In the genomic region with DNA sequence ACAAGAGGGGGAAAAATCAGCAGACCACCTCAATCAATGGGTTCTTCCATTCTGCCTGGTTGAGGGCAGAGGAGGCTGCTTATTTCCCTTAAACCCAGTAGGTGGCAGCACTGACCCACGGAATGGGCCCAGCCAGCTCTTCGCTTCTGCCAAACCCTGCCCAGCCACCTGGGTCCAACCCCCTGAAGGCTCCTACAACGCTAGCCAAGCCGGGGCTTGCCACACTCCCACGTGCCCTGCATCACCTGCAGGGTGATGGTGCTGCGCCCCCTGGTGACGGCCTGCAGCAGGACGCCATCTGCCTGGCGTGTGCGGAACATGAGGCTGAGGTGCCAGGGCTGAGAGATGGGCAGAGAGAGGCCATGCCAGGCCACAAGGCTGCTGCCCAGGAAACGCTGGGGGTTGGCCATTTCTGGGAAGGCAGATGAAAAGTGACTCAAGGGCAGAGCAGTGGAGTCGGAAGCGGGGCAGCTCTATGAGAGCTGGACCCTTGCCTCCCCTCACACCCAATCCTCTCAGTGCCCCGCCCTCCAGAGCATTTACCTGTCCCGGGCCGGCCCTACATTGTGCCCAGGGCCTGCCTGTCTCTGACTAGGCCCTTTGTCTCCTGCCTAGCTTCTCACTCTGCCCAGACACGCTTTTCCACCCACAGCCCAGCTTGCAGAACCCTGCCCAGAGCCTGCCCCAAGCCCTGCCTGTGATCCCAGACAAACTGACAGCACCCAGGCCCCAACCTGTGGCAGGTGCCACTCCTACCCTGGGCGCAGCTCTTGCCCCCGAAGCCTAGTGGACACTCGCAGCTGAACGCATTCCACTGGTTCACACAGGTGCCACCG, we compare ENCODE assay signal across 9 mouse cellular contexts. TPM values are rescaled to one million over a fixed set of nuclear protein-coding genes. Genes with fewer than 3 reads are reported as not detected.
DNase-seq lines count a peak whose midpoint lies in the region; ATAC-seq and TF ChIP-seq lines count a peak whose summit lies in the region.
"Had no signal": no experiment of that assay in that cellular context is flagged by ENCODE, and none has a peak within 500 bp of the region (broad histone marks: within the 10 kb centered on the region; RNA-seq: fewer than 3 reads in every experiment).

No protein-coding gene starts in this region.

- H3K4me1 ChIP-seq in CH12.LX (ENCODE audit: control insufficient read depth in 1 of 2, insufficient read depth in 2 of 2) = peaks cover 2 to 17% of the 10 kb centered on the region in 2 experiments
- peaks cover 34% of the 10 kb centered on the region for H3K4me1 ChIP-seq in forebrain, embryonic 12.5 days
- no peaks in the 10 kb centered on the region for H3K4me1 ChIP-seq in heart, postnatal 0 days (ENCODE audit: control insufficient read depth, insufficient read depth)
- H3K4me1 ChIP-seq in liver, postnatal 0 days (ENCODE audit: insufficient read depth) = no peaks in the 10 kb centered on the region
- H3K4me1 ChIP-seq in neural tube, embryonic 14.5 days (ENCODE audit: control insufficient read depth, insufficient read depth, low read length) = peaks cover 16% of the 10 kb centered on the region; the same call in 1 of the 2 replicates
- H3K4me1 ChIP-seq in testis, adult 2 months (ENCODE audit: control insufficient read depth, insufficient read depth, low read length) = peaks cover 10% of the 10 kb centered on the region

- TF ChIP-seq POLR2A in CH12.LX (IDR thresholded peaks at IDR 0.05; ENCODE audit: low read depth, low read length) = no peak
- TF ChIP-seq POLR2A in testis, adult 2 months (IDR thresholded peaks at IDR 0.05; ENCODE audit: control insufficient read depth, low read depth, low read length) = no peak

- in situ Hi-C loops in CH12.LX (cut with MboI; ENCODE audit: low pct_ligation_motif_present, low pct_unique_long_range_greater_than_20kb, low sequenced_read_pairs) = loop anchor here (25.0 kb wide), 1 partner anchor 385 kb away; no protein-coding TSS in a partner anchor

- TF ChIP-seq EP300 in CH12.LX (IDR thresholded peaks at IDR 0.05; ENCODE audit: low read length) = no peak; the same call in 1 of the 2 replicates
- TF ChIP-seq EP300 in heart, postnatal 0 days (IDR thresholded peaks at IDR 0.05; ENCODE audit: low read depth) = no peak
- no peak for TF ChIP-seq EP300 in liver, postnatal 0 days (IDR thresholded peaks at IDR 0.05; ENCODE audit: low read depth)

- H3K36me3 ChIP-seq in CH12.LX (replicated peaks in 1 of 2; ENCODE audit: control insufficient read depth in 1 of 2, insufficient read depth in 1 of 2, low read length in 1 of 2) = no peaks in the 10 kb centered on the region
- peaks cover 88% of the 10 kb centered on the region for H3K36me3 ChIP-seq in forebrain, embryonic 12.5 days (replicated peaks)
- no peaks in the 10 kb centered on the region for H3K36me3 ChIP-seq in heart, postnatal 0 days (replicated peaks; ENCODE audit: control insufficient read depth, insufficient read depth, low read length)
- H3K36me3 ChIP-seq in liver, postnatal 0 days (replicated peaks; ENCODE audit: insufficient read depth, low read length) = no peaks in the 10 kb centered on the region
- peaks cover 62% of the 10 kb centered on the region for H3K36me3 ChIP-seq in neural tube, embryonic 14.5 days (ENCODE audit: control insufficient read depth, insufficient read depth, low read length)
- H3K36me3 ChIP-seq in testis, adult 2 months (ENCODE audit: control insufficient read depth, insufficient read depth, low read length) = no peaks in the 10 kb centered on the region

- H3K27me3 ChIP-seq in CH12.LX (replicated peaks) = peaks cover 90% of the 10 kb centered on the region
- no peaks in the 10 kb centered on the region for H3K27me3 ChIP-seq in forebrain, embryonic 12.5 days
- H3K27me3 ChIP-seq in heart, postnatal 0 days (ENCODE audit: control insufficient read depth, insufficient read depth, low read length) = no peaks in the 10 kb centered on the region
- H3K27me3 ChIP-seq in liver, postnatal 0 days (ENCODE audit: insufficient read depth, low read length) = no peaks in the 10 kb centered on the region
- no peaks in the 10 kb centered on the region for H3K27me3 ChIP-seq in neural tube, embryonic 14.5 days (ENCODE audit: control insufficient read depth, insufficient read depth, low read length)
- no peaks in the 10 kb centered on the region for H3K27me3 ChIP-seq in testis, adult 2 months (ENCODE audit: control insufficient read depth, insufficient read depth, low read length)

- H3K9ac ChIP-seq in CH12.LX (ENCODE audit: insufficient read depth, low read depth) = no peak overlapping the region
- no peak overlapping the region; the same call in 1 of the 2 replicates for H3K9ac ChIP-seq in forebrain, embryonic 12.5 days
- H3K9ac ChIP-seq in heart, postnatal 0 days (replicated peaks; ENCODE audit: low read depth, low read length) = no peak overlapping the region
- H3K9ac ChIP-seq in liver, postnatal 0 days (replicated peaks) = no peak overlapping the region
- peak overlapping the region; percentile 21; the same call in 1 of the 2 replicates for H3K9ac ChIP-seq in neural tube, embryonic 14.5 days (replicated peaks; ENCODE audit: low read depth, low read length)

- peak; percentile 41 to 96; a peak in 3 of 4 replicates for TF ChIP-seq CTCF in CH12.LX (conservative IDR thresholded peaks at IDR 0.05 in 1 of 2, IDR thresholded peaks at IDR 0.05 in 1 of 2; ENCODE audit: low read depth in 2 of 2, low read length in 2 of 2)
- peak; percentile 96 for TF ChIP-seq CTCF in heart, postnatal 0 days (IDR thresholded peaks at IDR 0.05; ENCODE audit: low read depth)
- TF ChIP-seq CTCF in liver, postnatal 0 days (IDR thresholded peaks at IDR 0.05; ENCODE audit: low read depth) = peak; percentile 98
- TF ChIP-seq CTCF in testis, adult 2 months (IDR thresholded peaks at IDR 0.05; ENCODE audit: control insufficient read depth, insufficient read depth, insufficient replicate concordance, low read depth, low read length) = peak; percentile 84

- ATAC-seq in forebrain, embryonic 12.5 days (ENCODE audit: low FRiP score) = peak; percentile 89
- ATAC-seq in heart, postnatal 0 days (ENCODE audit: insufficient read depth, low read depth) = peak; percentile 96
- ATAC-seq in liver, postnatal 0 days = peak; percentile 98
- peak; percentile 92 for ATAC-seq in neural tube, embryonic 14.5 days (ENCODE audit: low read depth)

- no peak overlapping the region for H3K27ac ChIP-seq in CH12.LX (ENCODE audit: insufficient read depth, low read depth)
- peak overlapping the region; percentile 15; the same call in 1 of the 2 replicates for H3K27ac ChIP-seq in forebrain, embryonic 12.5 days
- H3K27ac ChIP-seq in heart, postnatal 0 days (ENCODE audit: low read depth) = no peak overlapping the region
- no peak overlapping the region for H3K27ac ChIP-seq in liver, postnatal 0 days (ENCODE audit: low read depth)
- peak overlapping the region; percentile 44; the same call in 1 of the 2 replicates for H3K27ac ChIP-seq in neural tube, embryonic 14.5 days (ENCODE audit: low read depth, low read length)
- H3K27ac ChIP-seq in testis, adult 2 months (ENCODE audit: control insufficient read depth, insufficient read depth, low read depth, low read length) = no peak overlapping the region

- H3K9me3 ChIP-seq in CH12.LX (replicated peaks; ENCODE audit: low read length) = no peaks in the 10 kb centered on the region
- H3K9me3 ChIP-seq in forebrain, embryonic 12.5 days = no peaks in the 10 kb centered on the region
- H3K9me3 ChIP-seq in heart, postnatal 0 days (replicated peaks; ENCODE audit: control insufficient read depth, low read length) = no peaks in the 10 kb centered on the region
- H3K9me3 ChIP-seq in liver, postnatal 0 days (ENCODE audit: low read length) = no peaks in the 10 kb centered on the region
- no peaks in the 10 kb centered on the region for H3K9me3 ChIP-seq in neural tube, embryonic 14.5 days (ENCODE audit: control insufficient read depth, low read length)

- TF ChIP-seq RAD21 in CH12.LX (IDR thresholded peaks at IDR 0.05; ENCODE audit: low read depth, low read length) = peak; percentile 97

- no peaks in the 10 kb centered on the region for H3K79me2 ChIP-seq in CH12.LX (replicated peaks; ENCODE audit: control insufficient read depth, extremely low read depth, insufficient read depth, poor library complexity, severe bottlenecking)

- DNase-seq in CH12.LX (ENCODE audit: extremely low read depth) = peak; percentile 97
- peak; percentile 61 for DNase-seq in c-Kit-positive CD71-positive TER-119-positive erythroid progenitor cells, embryonic 14.5 days (ENCODE audit: low spot score)
- peak; percentile 94 for DNase-seq in heart, postnatal 0 days (ENCODE audit: low spot score)
- peak; percentile 96 for DNase-seq in kidney, postnatal 36 days
- peak; percentile 91 for DNase-seq in liver, postnatal 0 days

- no peak overlapping the region for H3K4me2 ChIP-seq in CH12.LX (ENCODE audit: insufficient read depth, low read depth, poor library complexity, severe bottlenecking)
- no peak overlapping the region for H3K4me2 ChIP-seq in forebrain, embryonic 12.5 days
- H3K4me2 ChIP-seq in heart, postnatal 0 days (ENCODE audit: low read depth, low read length) = no peak overlapping the region
- H3K4me2 ChIP-seq in liver, postnatal 0 days (ENCODE audit: low read depth, low read length) = 0 out of 2 replicates have a peak overlapping the region, but pooled peaks have one; percentile 2
- H3K4me2 ChIP-seq in neural tube, embryonic 14.5 days (ENCODE audit: low read depth, low read length) = no peak overlapping the region

- H3K4me3 ChIP-seq in CH12.LX (replicated peaks in 1 of 3; ENCODE audit: low read depth in 2 of 3, low read length in 2 of 3, poor library complexity in 1 of 3) = no peak overlapping the region
- H3K4me3 ChIP-seq in forebrain, embryonic 12.5 days (replicated peaks) = no peak overlapping the region
- no peak overlapping the region for H3K4me3 ChIP-seq in heart, postnatal 0 days (ENCODE audit: low read depth, low read length)
- H3K4me3 ChIP-seq in liver, postnatal 0 days (ENCODE audit: low read depth, low read length) = no peak overlapping the region
- no peak overlapping the region for H3K4me3 ChIP-seq in neural tube, embryonic 14.5 days (ENCODE audit: low read depth, low read length)
- no peak overlapping the region for H3K4me3 ChIP-seq in testis, adult 2 months (ENCODE audit: control insufficient read depth, low read depth, low read length)

- WGBS in forebrain, embryonic 12.5 days = 36% methylated on average over 22 of the region's 22 CpGs
- 35% methylated on average over 22 of the region's 22 CpGs for WGBS in heart, postnatal 0 days
- 37% methylated on average over 22 of the region's 22 CpGs for WGBS in liver, postnatal 0 days (ENCODE audit: insufficient replicate concordance)
- WGBS in neural tube, embryonic 14.5 days = 39% methylated on average over 22 of the region's 22 CpGs

- dilution Hi-C loops in CH12.LX (cut with MboI; ENCODE audit: extremely low pct_ligation_motif_present, extremely low pct_unique_long_range_greater_than_20kb, low sequenced_read_pairs) = no loop called here

RNA-seq across cellular contexts. Expression of gene Celsr2, which starts 13.4 kb away (rescaled TPM):
- total RNA-seq in CH12.LX (2012; rRNA removed) (not detected in 2 replicates), CH12.LX (2014; rRNA removed) (not detected in 2 replicates)
- polyA plus RNA-seq in CH12.LX (2012; ENCODE audit: insufficient read length, low read depth) = not detected in 2 replicates
- polyA plus RNA-seq in forebrain, embryonic 12.5 days (2016; fragmentation: Nextera tagmentation; extraction: Ambion mirVana) = 60.4 and 61.3 TPM in 2 replicates
- total RNA-seq in heart, postnatal 0 days (2014; rRNA removed; ENCODE audit: low replicate concordance) = 3.5 and 5.5 TPM in 2 replicates
- 1.2 and 1.9 TPM in 2 replicates for polyA plus RNA-seq in heart, postnatal 0 days (2015; fragmentation: Nextera tagmentation; extraction: Ambion mirVana)
- 0.18 and 0.30 TPM in 2 replicates for polyA plus RNA-seq in liver, postnatal 0 days (2015; fragmentation: Nextera tagmentation; extraction: Ambion mirVana)
- polyA plus RNA-seq in neural tube, embryonic 14.5 days (2014; fragmentation: Nextera tagmentation; extraction: Ambion mirVana) = 50.4 and 56.7 TPM in 2 replicates
- polyA plus RNA-seq in testis, adult 2 months (2012; rRNA removed) = 17.0 and 17.7 TPM in 2 replicates

RNA-seq across cellular contexts. Expression of gene Psrc1, which starts 18.3 kb away (rescaled TPM):
- 76.2 and 89.1 TPM in 2 replicates for total RNA-seq in CH12.LX (2012; rRNA removed)
- total RNA-seq in CH12.LX (2014; rRNA removed) = 105 and 106 TPM in 2 replicates
- 101 and 108 TPM in 2 replicates for polyA plus RNA-seq in CH12.LX (2012; ENCODE audit: insufficient read length, low read depth)
- polyA plus RNA-seq in forebrain, embryonic 12.5 days (2016; fragmentation: Nextera tagmentation; extraction: Ambion mirVana) = 82.6 and 83.1 TPM in 2 replicates
- 8.4 and 17.5 TPM in 2 replicates for total RNA-seq in heart, postnatal 0 days (2014; rRNA removed; ENCODE audit: low replicate concordance)
- polyA plus RNA-seq in heart, postnatal 0 days (2015; fragmentation: Nextera tagmentation; extraction: Ambion mirVana) = 5.0 and 5.4 TPM in 2 replicates
- 5.6 and 7.8 TPM in 2 replicates for polyA plus RNA-seq in liver, postnatal 0 days (2015; fragmentation: Nextera tagmentation; extraction: Ambion mirVana)
- polyA plus RNA-seq in neural tube, embryonic 14.5 days (2014; fragmentation: Nextera tagmentation; extraction: Ambion mirVana) = 3.2 and 3.5 TPM in 2 replicates
- polyA plus RNA-seq in testis, adult 2 months (2012; rRNA removed) = 0.54 and 1.1 TPM in 2 replicates

RNA-seq across cellular contexts. Expression of gene Mybphl, which starts 37.2 kb away (rescaled TPM):
- total RNA-seq in CH12.LX (2012; rRNA removed) (not detected in 2 replicates), CH12.LX (2014; rRNA removed) (not detected in 2 replicates)
- polyA plus RNA-seq in CH12.LX (2012; ENCODE audit: insufficient read length, low read depth) = not detected in 2 replicates
- polyA plus RNA-seq in forebrain, embryonic 12.5 days (2016; fragmentation: Nextera tagmentation; extraction: Ambion mirVana) = 0.15 and 0.31 TPM in 2 replicates
- 49.3 and 60.6 TPM in 2 replicates for total RNA-seq in heart, postnatal 0 days (2014; rRNA removed; ENCODE audit: low replicate concordance)
- polyA plus RNA-seq in heart, postnatal 0 days (2015; fragmentation: Nextera tagmentation; extraction: Ambion mirVana) = 90.0 and 123 TPM in 2 replicates
- polyA plus RNA-seq in liver, postnatal 0 days (2015; fragmentation: Nextera tagmentation; extraction: Ambion mirVana) = 0.49 and 0.76 TPM in 2 replicates
- polyA plus RNA-seq in neural tube, embryonic 14.5 days (2014; fragmentation: Nextera tagmentation; extraction: Ambion mirVana) = 0.48 TPM in 1 of 2 replicates, not detected in the other
- 0.12 and 0.20 TPM in 2 replicates for polyA plus RNA-seq in testis, adult 2 months (2012; rRNA removed)
- total RNA-seq: left cerebral cortex, adult 8-10 months had no signal

RNA-seq across cellular contexts. Expression of gene Sars, which starts 43.1 kb away (rescaled TPM):
- total RNA-seq in CH12.LX (2012; rRNA removed) (255 and 373 TPM in 2 replicates), CH12.LX (2014; rRNA removed) (377 and 422 TPM in 2 replicates)
- 394 and 470 TPM in 2 replicates for polyA plus RNA-seq in CH12.LX (2012; ENCODE audit: insufficient read length, low read depth)
- 186 and 205 TPM in 2 replicates for polyA plus RNA-seq in forebrain, embryonic 12.5 days (2016; fragmentation: Nextera tagmentation; extraction: Ambion mirVana)
- 40.3 and 55.3 TPM in 2 replicates for total RNA-seq in heart, postnatal 0 days (2014; rRNA removed; ENCODE audit: low replicate concordance)
- polyA plus RNA-seq in heart, postnatal 0 days (2015; fragmentation: Nextera tagmentation; extraction: Ambion mirVana) = 74.4 and 77.7 TPM in 2 replicates
- polyA plus RNA-seq in liver, postnatal 0 days (2015; fragmentation: Nextera tagmentation; extraction: Ambion mirVana) = 39.0 and 41.7 TPM in 2 replicates
- 223 and 244 TPM in 2 replicates for polyA plus RNA-seq in neural tube, embryonic 14.5 days (2014; fragmentation: Nextera tagmentation; extraction: Ambion mirVana)
- polyA plus RNA-seq in testis, adult 2 months (2012; rRNA removed) = 13.0 and 14.4 TPM in 2 replicates

Comparison
In these comparisons a context has a peak if more than half of its experiments do, and no peak if none do; other contexts are left out.
1. H3K27ac ChIP-seq: peak in forebrain, embryonic 12.5 days (single experiment) and neural tube, embryonic 14.5 days (single experiment); none in CH12.LX (single experiment), heart, postnatal 0 days (single experiment), liver, postnatal 0 days (single experiment) and testis, adult 2 months (single experiment).
2. RNA of gene Mybphl, which starts 37.2 kb away (polyA plus RNA-seq): 90.0 to 123 TPM in heart, postnatal 0 days; 0.49 to 0.76 TPM in liver, postnatal 0 days, 0.48 TPM in neural tube, embryonic 14.5 days, 0.15 to 0.31 TPM in forebrain, embryonic 12.5 days, 0.12 to 0.20 TPM in testis, adult 2 months and not detected in CH12.LX; every median in the first group is over 10 times any median in the second.
3. Peak in every context shown above with its lines, with median percentiles within 50 percentile points of each other: DNase-seq, CTCF ChIP-seq and ATAC-seq.